Mouse (Mus musculus): ENCODE measurements around the gene Gm20388.
A peak's percentile ranks its signal among the peaks of the same experiment; 100 is the strongest.

Gene Gm20388

DNA sequence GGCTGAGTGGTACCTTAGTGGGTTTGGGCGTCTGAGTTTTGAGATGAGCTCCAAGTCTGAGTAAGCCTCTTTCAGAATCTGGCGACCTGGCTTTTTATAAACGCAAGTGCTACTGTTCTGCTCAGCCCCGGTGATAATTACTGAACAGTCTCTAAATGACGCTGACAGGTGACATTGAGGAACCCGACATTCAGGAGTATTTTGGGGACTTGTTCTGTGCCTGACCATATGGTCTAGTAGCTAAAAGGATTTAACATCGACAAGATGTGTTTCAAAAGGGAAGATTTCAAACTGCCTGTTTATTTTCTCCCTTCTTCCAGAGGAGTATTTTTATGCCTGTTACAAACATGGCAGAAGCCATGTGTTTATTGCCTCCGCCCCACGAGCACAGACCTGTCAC lies 4382.3 kb downstream of the Gm20388 start:
- no peak for DNase-seq (ENCODE audit: low read depth, low spot score)

DNA sequence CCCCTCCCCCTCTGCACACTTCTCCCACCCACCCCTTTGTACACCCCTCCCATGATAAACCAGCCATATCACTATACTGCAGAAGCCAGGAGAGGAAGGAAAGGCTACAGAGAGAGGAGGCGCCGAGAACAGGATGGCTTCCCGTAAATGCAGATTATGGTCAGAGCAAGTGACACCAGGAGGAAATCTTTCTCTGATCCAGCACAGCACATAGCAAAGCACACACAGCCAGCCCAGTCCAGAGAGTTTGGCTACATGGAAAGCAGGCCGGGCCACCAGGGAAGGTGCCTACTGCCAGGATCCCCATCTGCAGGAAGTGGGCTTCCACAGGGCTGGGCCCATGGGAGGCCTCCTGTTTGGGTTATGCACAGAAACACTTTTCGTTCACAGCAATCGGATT lies 4383.8 kb downstream of the Gm20388 start:
- DNase-seq (ENCODE audit: low read depth, low spot score), result no peak

DNA sequence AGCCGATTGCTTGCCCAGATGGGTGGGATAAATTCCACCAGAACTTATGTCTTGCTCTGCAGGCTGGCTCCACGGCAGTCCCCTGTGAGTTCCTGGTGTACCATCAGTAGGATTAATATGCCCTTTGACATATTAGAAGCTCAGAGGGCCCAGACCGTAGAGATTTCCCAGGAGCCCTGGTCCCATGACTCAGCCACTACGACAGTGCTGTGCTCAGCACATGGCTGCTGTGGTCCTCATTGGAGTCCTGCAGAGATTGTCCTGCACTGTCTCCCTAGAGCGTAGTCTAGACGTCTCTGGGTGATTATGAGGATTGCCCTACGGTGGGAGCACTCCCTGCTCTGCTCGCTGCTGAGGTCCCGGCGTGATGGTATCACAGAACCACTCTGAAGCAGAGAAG lies 4384.3 kb downstream of the Gm20388 start:
- no peak for DNase-seq (ENCODE audit: low read depth, low spot score)

DNA sequence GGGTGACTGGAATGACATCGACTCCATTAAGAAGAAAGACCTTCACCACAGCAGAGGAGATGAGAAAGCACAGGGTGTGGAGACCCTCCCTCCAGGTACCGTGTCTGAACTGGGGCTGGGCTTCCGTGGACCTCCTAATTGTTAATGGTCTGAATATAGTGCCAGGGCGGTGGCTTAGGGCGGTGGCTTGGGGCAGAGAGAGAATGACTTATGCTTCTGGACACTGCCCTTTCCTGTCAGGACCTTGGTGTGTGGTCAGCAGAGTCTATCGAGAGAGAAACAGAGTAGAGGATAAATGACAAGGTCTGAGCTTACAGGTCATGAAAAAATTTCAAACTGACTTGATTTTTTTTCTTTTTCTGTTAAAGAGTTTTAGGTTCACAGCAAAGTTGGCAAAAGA lies 4384.7 kb downstream of the Gm20388 start:
- DNase-seq (ENCODE audit: low read depth, low spot score), result no peak

DNA sequence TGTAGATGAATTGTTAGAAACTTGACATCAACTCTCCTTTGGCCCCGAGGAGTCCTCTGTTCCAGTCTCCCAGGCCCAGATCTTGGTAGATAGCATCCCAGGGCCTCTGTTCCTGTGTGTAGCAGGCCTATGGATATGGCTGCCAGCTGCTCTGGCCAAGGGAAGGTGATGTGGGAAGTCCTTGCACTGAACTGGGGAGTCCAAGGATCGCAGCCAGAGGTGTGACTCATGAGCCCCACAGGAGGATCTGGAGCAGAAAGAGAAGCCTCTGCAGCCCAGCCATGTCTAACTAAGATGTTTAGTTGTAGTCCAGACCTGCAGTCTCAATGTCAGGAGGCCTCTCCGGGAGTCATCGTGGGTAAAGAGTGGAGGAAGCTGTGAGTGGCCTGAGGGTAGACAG lies 4390.9 kb downstream of the Gm20388 start:
- no peak for DNase-seq (ENCODE audit: low read depth, low spot score)

DNA sequence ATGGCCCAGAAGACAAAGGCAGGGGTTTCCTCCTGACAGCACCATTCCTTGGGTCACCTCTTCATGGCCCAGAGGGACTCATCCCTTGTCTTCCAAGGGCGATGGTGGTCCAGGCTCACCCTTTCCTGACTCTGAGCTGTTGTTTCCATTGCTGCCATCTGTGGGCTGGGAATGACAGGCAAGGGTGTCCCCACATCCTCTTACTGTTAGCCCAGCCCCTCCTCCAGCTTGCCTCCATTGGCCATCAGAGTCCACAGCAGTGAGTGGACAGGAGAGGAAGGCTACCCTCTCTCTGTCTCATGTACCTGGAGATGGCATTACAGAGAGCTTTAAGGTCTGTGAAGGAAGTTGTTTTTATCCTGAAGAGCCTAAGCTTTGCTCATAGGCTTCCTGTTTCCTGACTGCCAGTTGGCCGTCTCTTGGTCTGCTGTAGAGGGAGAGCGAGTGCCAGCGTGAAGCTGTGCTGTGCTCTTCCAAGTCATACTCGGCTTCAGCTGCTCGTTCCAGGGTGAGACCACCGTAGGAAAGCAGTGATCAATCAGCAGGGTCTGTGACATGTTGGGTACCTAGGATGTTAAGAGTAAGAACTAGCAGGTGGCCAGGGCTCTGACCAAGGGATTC lies 4391.4 kb downstream of the Gm20388 start:
- DNase-seq (ENCODE audit: low read depth, low spot score), result no peak

DNA sequence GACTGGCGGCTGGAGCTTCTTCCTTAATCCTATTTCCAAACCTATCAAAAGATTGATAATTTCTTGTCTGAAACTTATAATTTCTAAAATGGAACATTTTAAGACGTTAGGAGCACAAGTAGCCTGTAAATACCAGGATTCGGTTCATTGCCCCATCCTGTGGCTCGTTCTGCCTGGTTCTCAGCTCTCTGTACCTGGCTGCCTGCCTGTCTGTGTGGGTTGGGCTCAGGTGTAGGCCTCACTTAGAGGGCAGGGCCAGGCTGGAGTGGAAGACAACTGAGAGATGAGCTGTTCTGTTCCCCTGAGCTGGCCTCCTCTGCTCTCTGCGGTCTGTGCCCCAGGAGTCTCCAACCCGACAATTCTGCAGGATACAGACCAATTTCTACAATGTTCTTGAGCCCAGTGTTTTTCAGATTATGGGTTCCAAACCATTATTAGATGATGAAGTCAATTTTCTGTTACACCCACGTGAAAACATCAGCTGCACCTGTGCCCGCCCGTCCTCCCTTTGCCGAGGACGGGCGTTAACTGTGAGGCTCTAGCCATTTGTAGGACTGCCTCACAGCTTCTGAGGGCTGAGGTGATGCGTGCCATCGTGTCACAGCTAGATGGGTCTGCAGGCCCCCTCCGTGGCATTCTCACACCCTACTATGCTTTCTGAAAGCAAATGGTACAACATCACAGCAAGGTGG lies 4392.7 kb downstream of the Gm20388 start:
- no peak for DNase-seq (ENCODE audit: low read depth, low spot score)

DNA sequence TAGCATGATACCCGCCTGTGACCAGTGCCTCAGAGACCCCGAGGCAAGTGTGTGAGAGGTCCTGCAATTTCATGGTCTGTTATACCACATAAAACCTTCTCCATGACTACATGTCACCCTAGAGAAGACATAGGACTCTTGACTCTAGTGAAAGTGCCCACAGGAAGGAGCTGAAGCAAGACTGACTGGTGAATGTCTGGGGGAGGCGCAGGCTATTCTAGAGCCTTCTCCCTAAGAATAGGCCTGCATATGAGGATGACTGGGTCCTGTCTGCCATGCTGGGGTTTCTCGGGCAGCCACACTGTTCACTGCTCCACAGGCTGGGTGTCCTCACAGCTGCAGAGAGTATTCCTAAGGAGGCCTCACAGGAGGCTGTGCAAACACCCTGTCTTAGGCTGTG lies 4393.5 kb downstream of the Gm20388 start:
- DNase-seq (ENCODE audit: low read depth, low spot score), result no peak

DNA sequence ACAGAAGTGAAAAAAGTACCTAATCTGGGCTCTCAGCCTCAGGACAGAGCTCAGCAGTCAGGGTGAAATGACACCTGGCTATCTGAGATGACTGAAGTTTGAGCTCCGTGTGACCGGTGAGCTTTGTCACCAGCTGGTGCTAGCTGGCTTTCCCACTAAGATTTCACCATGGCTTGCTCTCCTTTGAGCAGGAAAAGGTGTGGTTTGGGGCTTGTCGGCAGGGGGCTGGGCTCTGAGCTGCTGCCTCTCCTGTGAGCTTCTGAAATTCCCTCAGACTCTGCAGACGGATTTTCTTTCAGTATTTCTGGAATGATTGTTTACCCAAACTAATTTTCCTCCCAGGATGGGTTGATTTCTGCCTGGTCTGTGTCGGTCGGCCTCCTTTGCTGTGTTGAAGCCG lies 4395.9 kb downstream of the Gm20388 start:
- peak; percentile 25 for DNase-seq (ENCODE audit: low read depth, low spot score)

DNA sequence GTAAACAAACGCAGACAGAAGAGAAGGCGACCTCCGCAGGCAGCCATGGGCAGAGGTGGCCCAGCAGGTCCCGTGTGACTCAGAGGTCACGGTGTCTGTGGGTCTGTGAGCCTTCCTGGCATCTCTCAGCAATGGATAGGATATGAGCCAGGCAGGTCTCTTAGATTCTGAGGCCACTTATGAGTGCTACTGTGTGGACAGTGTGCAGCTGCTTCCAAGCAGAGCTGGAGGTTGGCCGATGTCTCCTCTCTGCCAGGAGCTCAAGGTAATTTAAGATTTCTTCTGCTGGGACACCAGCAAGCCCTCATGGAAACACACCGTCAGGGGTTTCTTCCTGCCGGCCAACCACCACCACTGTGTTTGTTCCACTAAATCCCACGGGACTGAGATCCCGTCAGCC lies 4397.1 kb downstream of the Gm20388 start:
- DNase-seq (ENCODE audit: low read depth, low spot score), result no peak

DNA sequence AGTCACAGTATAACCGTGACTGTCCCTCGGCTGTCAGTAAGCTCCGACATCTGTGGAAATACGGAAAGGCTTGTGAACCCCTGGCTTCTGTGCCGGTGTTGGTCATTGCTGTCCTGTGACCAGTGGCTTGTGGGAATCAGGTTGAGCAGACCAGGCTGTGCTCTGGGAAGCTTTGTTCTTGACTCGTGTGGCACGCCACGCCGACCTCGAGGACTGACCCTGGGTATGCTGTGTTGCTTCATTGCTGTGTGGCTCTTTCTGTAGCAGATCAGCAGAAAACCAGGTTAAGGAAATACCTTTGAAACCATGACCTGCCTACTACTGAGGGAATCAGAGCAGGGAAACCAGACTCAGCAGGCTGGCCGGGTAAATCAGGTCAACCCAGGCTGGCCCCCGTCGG lies 4399.9 kb downstream of the Gm20388 start:
- DNase-seq (ENCODE audit: low read depth, low spot score), result no peak

DNA sequence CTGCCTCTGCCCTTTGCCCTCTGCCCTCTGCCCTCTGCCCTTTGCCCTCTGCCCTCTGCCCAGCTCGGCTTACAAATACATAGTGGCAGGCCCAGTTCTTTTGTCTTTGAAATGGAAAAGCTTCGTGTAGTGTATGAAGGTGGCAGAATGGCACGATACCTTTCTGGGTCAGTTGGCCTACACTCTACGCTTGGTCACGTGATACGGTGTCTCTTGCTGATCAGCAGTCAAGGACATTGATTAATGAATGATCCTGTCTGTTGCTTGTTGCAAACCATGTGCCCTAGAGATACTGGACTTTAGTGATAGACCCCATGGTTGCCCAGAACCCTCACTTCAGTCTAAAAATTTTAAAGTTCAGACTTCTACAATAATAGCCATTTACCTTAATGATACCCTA lies 4400.5 kb downstream of the Gm20388 start:
- DNase-seq (ENCODE audit: low read depth, low spot score), result no peak

DNA sequence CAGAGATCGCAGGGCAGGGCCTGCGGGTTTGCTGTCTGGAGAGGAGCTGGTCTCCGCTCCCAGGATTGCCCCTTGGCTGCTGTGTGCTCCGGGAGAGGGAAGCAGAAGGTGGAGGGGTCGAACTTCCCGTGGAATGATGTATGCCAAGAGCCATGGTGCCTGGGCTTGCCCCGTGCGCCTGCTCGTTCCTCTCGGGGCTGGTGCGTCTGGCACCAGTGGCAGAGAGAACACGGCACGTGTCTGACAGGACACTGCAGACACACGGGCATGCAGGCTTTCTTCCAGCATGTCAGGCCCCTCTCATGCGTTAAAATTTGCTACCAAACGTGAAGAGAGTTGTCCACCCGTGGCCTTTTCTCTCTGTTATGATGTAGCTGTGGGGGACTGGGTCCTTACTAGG lies 4401.1 kb downstream of the Gm20388 start:
- DNase-seq (ENCODE audit: low read depth, low spot score), result no peak

DNA sequence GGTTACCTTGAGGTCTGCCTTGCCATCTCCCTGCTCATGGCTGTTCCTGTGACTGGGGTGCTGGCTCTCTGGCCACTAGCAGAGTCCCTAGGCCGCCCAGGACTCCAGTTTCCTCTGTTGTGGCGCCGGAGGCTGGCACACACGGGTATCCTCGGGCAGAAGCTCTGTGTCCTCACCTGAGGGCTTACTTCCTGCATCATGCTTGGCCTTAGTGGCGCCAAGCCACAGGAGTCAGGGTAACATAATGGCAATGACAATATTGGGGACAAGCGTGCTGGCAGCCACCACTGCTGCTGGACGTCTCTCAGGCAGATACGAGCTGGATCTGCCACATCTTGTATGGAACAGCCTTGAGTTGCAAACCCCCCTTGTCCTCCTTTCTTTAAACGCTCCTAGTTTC lies 4401.6 kb downstream of the Gm20388 start:
- no peak for DNase-seq (ENCODE audit: low read depth, low spot score)

DNA sequence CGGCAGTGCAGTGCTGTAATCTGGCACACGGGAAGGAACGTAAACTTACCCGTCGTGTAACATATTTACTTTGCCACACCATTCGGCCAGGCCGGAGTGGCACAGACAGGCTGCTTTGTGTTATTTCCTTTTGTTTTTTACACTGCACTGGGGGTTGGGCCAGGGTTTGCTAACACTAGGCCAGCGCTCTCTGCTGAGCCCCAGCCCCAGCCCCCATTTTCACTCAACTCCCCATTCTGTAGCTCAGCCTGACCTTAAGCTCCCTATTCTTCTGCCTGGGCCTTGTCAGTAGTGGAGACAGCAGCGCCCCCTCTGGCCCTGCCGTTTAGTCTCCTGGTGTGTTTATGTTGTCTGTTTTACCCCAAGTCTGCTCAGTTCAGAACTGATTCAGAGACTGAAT lies 4404.2 kb downstream of the Gm20388 start:
- DNase-seq (ENCODE audit: low read depth, low spot score), result peak; percentile 63

DNA sequence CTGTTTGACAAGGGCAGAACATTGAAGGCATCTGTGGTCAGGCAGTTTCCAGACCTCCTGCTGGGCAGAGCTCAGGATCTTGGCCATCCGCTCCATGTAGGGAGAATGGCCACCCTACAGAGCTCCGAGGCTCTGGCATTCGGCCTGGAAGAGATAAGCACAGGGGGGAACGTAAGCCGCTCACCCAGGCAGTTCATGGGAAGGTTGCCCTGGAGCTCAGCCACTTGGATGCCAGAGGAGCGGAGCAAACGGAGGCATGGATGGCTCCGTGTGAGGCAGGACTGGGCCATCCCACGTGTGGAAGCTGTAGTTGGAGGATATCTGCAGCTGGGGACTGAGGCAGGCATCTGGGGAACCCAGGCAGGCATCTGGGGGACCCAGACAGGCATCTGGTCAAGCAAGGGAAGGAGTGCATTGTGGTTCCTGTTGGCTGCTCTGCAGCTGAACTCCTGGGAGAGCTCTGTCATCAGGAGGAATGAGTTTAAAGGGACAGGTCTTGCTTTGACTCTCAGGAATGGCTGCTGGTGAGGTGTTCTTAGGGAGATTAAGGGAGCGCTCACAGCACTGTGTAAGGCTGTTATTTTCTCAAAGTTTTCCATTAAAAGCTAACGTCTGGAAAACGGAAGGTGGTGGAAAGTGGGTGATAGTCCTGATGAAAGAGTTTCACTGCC lies 4406.0 kb downstream of the Gm20388 start:
- no peak for DNase-seq (ENCODE audit: low read depth, low spot score)

DNA sequence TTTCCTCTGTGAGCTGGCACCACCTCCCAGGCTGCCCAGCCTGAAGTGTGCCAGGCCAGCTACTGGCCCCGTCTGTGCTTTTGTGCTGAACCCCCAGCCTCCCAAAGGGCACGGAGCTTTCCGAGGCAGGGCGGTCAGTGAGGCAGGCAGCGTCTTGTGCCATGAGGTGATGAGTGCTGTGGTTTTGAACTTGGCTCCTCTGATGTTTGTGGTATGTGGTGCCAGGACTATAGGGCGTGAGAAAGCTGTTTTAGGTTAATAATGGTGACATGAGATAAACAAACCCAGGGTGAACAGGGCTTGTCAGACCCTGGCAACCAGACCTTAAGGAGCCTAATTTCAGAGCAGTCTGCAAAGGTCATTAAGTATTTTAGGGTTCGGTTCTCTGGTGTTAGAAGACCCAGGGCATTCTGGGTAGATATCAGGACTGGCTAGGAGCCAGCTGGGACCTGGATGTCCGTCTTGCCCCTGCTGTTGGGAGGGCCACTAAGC lies 4406.6 kb downstream of the Gm20388 start:
- DNase-seq (ENCODE audit: low read depth, low spot score), result no peak

DNA sequence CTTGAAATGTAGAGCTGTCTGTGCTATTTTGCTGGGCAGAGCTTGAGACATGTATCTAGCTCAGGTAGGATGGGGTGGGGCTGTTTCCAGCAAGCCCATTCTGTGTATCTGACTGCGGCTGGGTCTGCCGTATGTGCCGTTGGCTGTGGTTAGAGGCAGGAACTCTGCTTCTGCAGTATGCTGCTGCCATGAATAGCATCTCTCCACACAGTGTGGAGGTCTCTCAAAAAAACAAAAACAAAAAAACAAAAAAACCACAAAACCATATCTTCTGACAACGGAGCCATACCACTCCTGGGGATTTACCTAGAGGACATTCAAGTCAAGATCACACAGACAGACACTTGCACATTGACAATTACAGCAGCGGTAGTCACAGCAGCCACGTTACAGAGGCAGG lies 4407.2 kb downstream of the Gm20388 start:
- no peak for DNase-seq (ENCODE audit: low read depth, low spot score)

DNA sequence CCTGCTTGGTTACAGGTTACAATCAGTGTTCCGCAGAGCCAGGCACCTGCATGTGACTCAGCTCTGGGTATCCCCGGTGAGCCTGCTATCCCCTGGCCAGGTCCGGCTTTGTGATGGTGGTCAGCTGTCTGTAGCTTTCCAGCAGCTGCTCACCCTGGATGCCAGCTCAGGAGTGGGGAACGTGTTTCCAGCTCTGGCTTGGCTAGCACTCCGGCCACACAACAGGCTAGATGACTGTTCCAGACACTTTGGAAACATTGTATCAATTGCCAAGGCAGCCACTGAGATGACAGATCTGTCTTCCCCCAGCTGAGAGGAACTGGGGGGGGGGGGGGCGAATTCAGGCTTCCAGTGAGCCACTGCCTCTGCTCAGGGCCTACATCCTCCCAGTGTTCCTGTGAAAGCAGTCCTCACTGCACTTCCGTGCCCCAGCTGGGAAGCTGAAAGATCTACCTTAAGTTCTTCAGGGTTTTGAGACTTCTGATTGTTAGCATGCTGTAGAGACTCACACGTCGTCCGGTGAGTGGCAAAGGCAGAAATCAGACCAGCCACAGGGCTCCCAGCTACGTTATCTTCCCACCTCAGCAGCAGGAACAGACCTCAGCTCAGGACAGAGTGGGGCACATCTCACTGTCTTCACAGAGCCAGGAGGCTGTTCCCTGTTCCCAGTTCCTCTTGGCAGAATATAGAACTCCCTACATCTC lies 4408.1 kb downstream of the Gm20388 start:
- DNase-seq (ENCODE audit: low read depth, low spot score), result no peak

DNA sequence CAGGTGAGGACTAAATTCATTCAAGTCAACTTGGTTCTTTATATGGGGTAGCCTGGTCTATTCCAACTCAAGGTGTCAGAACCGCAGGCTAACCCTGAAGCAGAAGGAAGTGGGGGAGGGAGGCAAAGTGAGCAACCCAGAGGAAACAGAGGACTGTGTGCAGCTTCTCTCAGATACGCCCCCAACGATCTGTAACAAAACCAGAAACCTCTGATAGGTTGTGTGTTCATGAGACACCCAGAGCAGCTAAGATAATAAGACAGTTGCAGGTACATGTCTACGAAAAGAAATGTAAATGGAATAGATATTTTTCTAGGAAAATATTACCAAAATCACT lies 4408.6 kb downstream of the Gm20388 start:
- no peak for DNase-seq (ENCODE audit: low read depth, low spot score)

DNA sequence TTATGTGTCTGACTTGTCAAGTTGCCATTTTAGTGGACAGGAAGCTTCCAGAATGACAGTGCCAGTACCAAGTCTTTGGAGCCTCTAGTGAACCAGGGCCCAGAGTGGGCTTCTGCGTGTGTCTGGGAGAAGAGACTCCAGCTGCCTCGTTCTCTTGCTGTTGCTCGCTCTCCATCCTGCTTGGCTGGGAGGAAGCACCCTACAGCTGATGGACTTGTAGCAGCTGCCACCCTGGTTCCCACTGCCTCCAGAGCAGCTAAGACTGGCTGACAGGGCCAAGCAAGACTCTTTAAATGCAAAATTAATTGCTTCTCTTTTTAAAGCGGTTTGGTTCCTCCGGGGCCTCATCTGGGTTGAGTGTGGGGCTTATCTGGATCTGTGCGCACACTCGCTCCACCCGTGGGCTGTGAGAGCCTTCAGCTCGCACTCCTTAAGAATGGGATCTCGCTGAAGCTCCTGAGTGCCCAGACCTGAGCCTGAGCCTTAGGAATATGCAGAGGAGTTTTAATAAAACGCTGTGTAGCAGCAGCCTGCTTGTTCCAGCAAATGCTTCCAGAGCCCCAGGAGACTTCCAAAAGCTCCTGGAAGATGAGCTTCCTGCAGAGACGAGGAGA lies 4410.7 kb downstream of the Gm20388 start:
- DNase-seq (ENCODE audit: low read depth, low spot score), result no peak

DNA sequence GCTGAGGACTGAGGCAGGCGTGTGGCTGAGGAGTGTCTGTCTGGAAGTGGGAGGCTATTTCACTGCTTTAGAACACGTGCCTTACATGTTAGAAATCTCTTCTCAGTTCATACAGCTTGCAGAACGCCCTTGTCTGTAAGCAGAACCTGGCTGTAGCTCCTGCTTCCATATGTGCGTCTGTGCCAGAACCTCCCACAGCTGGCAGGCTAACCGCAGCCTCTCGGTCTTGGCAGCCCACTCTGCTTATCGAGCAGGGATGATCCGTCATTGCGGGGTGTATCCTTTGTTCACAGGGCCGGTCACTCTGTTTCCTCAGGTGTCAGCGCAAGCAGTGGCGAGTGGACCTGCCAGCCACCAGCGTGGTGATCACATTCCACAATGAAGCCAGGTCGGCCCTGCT lies 4412.7 kb downstream of the Gm20388 start:
- no peak for DNase-seq (ENCODE audit: low read depth, low spot score)

All from ES-CJ7 (cell line).